Mouse (Mus musculus) left cerebral cortex, adult 2 months (tissue): ENCODE measurements around the gene Lbh. TPM values are rescaled to one million over a fixed set of nuclear protein-coding genes. Genes with fewer than 3 reads are reported as not detected.

Source experiments
- DNase-seq, 2 experiments: peaks; one replicate each; pipeline ENCODE4 v3.0.0; 2021 to 2022; ENCODE audit warnings: low spot score in 2 of 2, mixed read lengths in 1 of 2; ENCODE audit errors: extremely low spot score in 1 of 2
- H3K27ac ChIP-seq: fragments of 200-600 bp; 2 replicates; pipeline ENCODE4 v1.8.1; 2022
- H3K4me3 ChIP-seq: fragments of 200-600 bp; 2 replicates; pipeline ENCODE4 v1.8.1; 2022
- CTCF ChIP-seq: fragments of 200-600 bp; IDR thresholded peaks from 2 replicates; pipeline ENCODE4 v1.8.1; 2022; ENCODE audit warnings: antibody characterized with exemption, mild to moderate bottlenecking, moderate library complexity
- intact Hi-C: fragments of 180-260 bp; cut with DNase I; formaldehyde crosslinking; loops from one replicate; pipeline ENCODE4 v1.15.1; 2025
- long read RNA-seq, 2 experiments: library from polyadenylated mRNA; stranded (forward); transcript quantifications; one replicate each; pipeline ENCODE4 v2.0.0; 2021; ENCODE audit warnings: borderline mapping rate in 2 of 2
- total RNA-seq, 2 experiments: library from RNA; stranded (reverse); gene quantifications; 2 replicates each; pipeline ENCODE4 v1.2.3; 2021

Gene Lbh
- total RNA-seq: 10 to 100 TPM; 37.5 to 37.8 TPM
- long read RNA-seq, experiment 1, partial matches to known transcripts: 0 of 3 reads
- long read RNA-seq, experiment 1, other reads (novel, unspliced or antisense): 3 of 3 reads
- long read RNA-seq, experiment 2, partial matches to known transcripts: 0 of 4 reads
- long read RNA-seq, experiment 2, other reads (novel, unspliced or antisense): 4 of 4 reads

DNA sequence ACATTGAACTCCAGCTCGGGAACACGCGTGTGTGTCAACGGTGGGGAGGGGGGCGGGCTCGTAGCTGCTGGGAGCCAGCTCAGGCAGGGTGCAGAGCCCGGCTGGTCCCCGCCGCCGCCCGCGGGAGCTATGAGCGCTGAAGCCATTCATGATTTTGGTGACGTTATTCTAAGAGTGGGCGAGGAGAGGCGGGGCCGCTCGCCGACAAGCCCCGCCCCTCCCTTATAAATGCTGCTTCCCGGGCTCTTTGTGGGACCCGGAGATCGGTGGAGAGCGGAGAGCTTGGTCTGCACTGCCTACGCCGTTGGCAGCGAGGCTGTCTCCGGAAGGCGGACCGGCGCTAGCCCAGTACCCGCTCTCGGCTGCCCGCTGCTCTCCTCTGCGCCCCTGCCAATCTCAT, at the start of gene Lbh:
TSS of gene Lbh (plus strand) at position 253 of the 400 bp plus-strand sequence.
- H3K27ac ChIP-seq: peak within 1 kb of the TSS; percentile 82
- peak; percentile 92 to 93 for DNase-seq
- H3K4me3 ChIP-seq: peak within 1 kb of the TSS; percentile 81
- no peak for TF ChIP-seq CTCF
- intact Hi-C loops: loop anchor here (1.0 to 5.0 kb wide), 4 partner anchors 74 to 189 kb away; partner anchors contain the start of gene Lclat1

DNA sequence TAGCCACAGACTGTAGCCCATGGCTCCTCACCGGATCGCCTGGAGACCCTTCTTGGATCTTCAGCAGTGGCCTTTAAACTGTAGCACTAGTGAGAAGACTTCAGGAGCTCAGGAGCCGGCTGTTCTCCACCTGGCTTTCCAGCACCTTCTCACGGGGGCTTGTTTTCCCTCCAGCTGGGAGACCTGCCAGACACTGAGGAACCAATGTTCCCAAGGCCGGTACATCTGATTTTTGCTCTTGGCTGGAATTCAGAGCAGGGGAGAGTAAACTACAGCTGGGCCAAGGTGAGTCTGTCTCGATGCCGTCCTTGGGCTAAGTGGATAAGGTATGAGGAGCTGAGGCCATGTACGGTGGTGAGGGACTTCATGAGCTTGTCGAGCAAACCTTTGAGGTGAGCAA, 39.1 kb upstream of the Lbh start:
- intact Hi-C loops: no loop called here
- no peak for DNase-seq
- TF ChIP-seq CTCF: no peak
- H3K4me3 ChIP-seq: no peak overlapping the region
- H3K27ac ChIP-seq: no peak overlapping the region

DNA sequence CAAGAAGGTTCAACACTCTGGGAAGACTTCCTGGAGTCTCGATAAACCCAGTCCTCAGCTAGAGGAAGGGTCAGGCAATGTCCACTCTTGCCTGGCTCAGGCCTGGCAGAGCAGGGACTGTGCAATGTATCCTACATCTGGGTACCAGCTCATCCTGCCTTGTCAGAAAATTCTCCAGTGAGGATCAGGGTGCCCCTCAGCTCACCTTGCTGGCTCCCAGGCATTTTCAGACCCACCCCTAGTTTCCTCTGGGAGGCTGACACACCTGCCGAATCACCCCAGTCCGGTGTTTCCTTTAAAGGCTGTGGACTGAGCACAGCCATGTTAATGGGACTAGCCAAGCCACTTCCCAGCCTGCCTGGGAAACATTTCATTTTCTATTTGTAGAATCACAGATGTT, 37.9 kb upstream of the Lbh start:
- no peak overlapping the region for H3K27ac ChIP-seq
- intact Hi-C loops: no loop called here
- H3K4me3 ChIP-seq: no peak overlapping the region
- TF ChIP-seq CTCF: no peak
- no peak for DNase-seq

DNA sequence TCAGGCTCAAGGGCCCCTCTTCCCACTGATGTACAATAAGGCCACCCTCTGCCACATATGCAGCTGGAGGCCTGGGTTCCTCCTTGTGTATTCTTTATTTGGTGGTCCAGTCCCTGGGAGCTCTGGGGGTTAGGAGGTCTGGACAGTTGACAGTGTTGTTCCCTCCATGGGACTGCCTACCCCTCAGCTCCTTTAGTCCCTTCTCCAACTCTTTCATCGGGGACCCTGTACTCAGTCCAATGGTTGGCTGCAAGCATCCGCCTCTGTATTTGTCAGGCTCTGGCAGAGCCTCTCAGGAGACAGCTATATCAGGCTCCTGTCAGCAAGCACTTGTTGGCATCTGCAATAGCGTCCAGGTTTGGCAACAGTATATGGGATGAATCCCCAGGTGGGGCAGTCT, 37.1 kb upstream of the Lbh start:
- Histone ChIP-seq H3K27ac (no peak overlapping the region), H3K4me3 (no peak overlapping the region)
- DNase-seq: no peak
- no peak for TF ChIP-seq CTCF
- intact Hi-C loops: loop anchor here (1.0 kb wide), 1 partner anchor 16 kb away; no protein-coding TSS in a partner anchor

DNA sequence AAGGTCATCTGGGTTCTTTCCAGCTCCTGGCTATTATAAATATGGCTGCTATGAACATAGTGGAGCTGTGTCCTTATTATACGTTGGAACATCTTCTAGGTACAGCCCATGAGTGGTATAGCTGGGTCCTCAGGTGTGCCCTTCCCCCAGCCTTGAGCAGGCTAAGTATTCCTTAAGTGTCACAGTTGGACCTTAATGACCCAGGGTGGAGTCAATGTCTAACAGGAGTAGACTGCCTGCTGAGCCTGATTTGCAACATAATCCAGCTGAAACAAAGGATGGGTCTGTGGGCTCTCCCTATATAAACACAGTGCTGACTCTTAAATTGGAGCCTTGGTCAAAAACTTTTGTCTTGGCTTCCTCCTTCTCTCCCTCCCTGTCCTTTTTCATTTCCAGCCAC, 36.3 kb upstream of the Lbh start:
- intact Hi-C loops: loop anchor here (1.0 kb wide), 1 partner anchor 15 kb away; no protein-coding TSS in a partner anchor
- Histone ChIP-seq H3K4me3 (no peak overlapping the region), H3K27ac (no peak overlapping the region)
- DNase-seq: no peak
- TF ChIP-seq CTCF: no peak

DNA sequence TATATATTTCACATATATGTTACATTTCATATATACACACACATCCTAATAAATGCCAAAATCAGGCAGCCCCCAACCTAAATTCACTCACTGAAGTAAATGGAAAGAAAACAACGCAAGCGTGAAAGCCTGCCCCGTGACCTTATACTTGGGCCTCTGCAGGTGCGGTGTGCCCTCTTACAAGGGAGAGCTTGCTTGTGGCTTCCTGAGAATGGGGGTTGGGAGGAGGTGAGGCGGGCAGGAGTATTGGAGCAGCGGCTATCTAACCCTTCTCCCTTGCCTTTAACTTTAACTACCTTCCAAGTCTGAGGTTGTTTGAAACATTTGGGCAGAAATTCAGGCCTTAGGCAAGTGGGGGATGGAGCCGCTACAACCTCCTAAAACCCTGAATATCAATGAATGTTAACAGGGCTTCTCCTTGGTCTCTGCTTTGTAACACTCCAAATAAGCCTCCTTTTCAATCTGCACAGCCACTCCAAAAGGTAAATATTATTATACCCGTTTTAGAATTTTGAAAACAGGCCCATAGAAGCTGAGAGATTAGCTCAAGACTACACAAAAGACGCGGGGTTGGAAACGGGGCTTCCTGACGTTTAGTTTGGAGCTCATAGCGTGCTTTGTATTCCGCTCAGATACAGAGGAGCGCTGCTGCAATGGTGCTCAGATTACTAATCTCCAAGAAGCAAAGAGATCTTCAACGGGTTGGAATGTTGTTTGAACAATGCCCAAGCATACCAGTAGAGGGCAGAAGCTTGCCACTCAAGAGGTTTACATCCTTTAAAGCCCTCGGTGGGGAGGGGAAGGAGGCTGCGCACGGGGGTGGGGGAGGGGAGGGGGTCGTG, 28.3 kb upstream of the Lbh start:
- no peak overlapping the region for H3K27ac ChIP-seq
- DNase-seq: peak; percentile 72 to 77
- intact Hi-C loops: loop anchor here (1.0 to 10.0 kb wide), 4 partner anchors 31 to 855 kb away; no protein-coding TSS in a partner anchor
- peak; percentile 74 for TF ChIP-seq CTCF
- H3K4me3 ChIP-seq: no peak overlapping the region

DNA sequence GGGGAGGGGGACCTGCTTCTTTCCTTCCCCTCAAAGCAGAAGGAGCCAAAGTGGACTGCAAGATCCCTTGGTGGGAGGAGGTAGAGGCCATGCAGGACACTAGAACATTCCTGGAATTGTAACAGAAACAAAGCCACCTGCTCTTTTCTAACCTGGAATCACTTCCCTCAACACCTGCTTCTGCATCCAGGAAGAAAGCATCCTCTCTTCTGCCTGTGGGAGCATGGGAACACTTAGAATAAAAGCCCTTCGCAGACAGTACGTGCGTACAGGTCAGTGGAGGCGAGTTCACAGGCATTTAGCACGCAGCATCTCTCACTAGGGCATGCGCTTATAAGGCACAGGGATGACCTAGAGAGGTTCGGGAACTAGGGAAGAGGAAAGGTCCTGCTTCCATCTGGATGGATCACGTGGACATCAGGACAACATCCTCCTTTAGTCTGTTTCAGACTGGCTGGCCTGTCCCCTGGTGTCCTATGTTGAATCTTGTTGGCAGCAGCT, 27.7 kb upstream of the Lbh start:
- H3K27ac ChIP-seq: no peak overlapping the region
- H3K4me3 ChIP-seq: no peak overlapping the region
- peak; percentile 0; the same call in 1 of the 2 replicates for TF ChIP-seq CTCF
- no peak for DNase-seq
- intact Hi-C loops: loop anchor here (1.0 to 10.0 kb wide), 4 partner anchors 32 to 854 kb away; no protein-coding TSS in a partner anchor

DNA sequence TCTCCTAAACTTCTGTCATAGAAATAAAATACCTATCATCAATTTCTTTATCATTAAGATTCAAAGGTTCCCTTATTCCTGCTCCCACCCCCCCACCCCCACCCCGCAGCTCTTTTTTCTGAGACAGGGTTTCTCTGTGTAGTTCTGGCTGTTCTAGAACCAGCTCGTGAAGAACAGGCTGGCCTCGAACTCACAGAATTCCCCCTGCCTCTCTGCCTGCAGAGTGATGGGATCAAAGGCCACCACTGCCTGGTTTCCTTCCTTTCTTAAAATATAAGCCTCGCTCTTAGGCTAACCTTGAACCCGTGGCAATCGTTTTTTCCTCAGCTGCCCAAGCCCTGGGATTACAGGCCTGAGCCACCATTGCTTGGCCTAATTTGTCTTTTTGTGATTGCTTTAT, 26.5 kb upstream of the Lbh start:
- no peak for DNase-seq
- intact Hi-C loops: loop anchor here (2.0 to 10.0 kb wide), 3 partner anchors 33 to 853 kb away; no protein-coding TSS in a partner anchor
- no peak for TF ChIP-seq CTCF
- Histone ChIP-seq H3K4me3 (no peak overlapping the region), H3K27ac (no peak overlapping the region)

DNA sequence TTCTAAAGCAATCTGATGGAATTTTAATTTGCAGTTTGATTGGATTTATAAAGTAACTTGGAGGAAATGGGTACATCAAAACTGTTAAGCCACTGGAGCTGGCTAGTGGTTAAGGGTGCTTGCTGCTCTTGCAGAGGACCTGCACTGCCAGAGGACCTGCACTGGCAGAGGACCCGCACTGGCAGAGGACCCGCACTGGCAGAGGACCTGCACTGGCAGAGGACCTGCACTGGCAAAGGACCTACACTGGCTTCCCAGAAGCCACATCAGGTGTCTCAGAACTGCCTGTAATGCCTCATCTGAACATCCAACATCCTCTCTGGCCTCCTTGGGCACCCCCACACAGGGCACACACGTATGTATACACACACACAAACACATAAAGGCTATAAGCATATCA, 22.6 kb upstream of the Lbh start:
- TF ChIP-seq CTCF: no peak
- intact Hi-C loops: loop anchor here (10.0 kb wide), 1 partner anchor 849 kb away; no protein-coding TSS in a partner anchor
- no peak overlapping the region for H3K4me3 ChIP-seq

DNA sequence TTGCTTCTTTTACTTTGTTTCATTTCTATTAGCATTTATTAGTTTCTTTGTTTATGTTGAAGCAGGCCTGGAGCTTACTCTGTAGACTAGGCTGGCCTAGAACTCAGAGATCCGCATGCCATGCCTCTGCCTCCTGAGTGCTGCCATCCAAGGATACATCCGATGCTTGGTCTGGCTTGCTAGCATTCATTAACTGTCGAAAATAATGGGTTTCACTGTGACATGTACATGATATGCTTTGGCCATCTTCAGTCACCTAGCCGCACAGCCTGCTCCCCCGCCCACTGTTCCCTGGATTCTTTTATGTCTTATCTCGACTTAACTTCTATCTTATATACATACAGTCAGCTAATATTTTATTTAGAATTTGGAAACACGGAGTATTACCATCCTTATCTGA, 21.0 kb upstream of the Lbh start:
- no peak for TF ChIP-seq CTCF
- intact Hi-C loops: loop anchor here (1.0 to 10.0 kb wide), 2 partner anchors 16 to 848 kb away; no protein-coding TSS in a partner anchor
- no peak for DNase-seq
- H3K27ac ChIP-seq: no peak overlapping the region
- no peak overlapping the region for H3K4me3 ChIP-seq

More for the DNA sequence above, 22.6 kb upstream of the Lbh start:
- no peak overlapping the region for H3K27ac ChIP-seq
- no peak for DNase-seq

DNA sequence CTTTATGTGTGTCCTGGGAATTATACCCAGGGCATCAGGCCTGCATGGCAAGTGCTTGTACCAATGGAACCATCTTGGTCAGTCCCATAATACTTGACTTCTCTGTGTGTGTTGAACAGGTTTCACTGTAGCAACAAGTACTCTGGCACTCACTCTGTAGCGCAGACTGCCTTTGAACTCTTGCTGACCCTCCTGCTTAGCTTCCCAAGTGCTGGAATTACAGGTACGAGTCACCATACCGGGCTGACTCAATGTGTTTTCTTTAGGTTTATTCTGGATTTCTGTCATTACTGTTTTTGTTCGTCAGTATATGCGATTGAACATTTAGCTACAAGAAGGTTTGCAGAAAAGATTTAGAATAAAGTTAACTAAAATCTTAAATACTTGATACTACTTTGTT, 20.1 kb upstream of the Lbh start:
- TF ChIP-seq CTCF: no peak

DNA sequence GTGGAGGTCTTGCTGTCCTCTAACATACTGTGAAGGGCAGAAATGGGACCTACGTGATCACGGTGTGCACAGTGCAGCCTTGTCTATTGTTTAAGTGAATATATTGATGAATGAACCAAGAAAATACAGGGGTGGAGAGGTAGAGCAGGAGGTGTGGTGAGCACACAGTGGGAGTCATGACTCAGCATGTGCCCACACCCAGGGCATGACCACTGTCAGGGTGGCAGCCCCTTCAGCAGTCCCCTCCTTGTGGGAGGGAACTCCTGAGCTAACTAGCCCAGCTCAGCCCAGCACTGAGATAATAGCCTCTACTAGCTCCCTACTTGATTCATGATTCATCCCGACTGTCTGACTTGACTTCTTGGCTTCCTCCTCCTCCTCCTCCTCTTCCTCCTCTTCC, 19.3 kb upstream of the Lbh start:
- H3K27ac ChIP-seq: no peak overlapping the region
- intact Hi-C loops: loop anchor here (10.0 kb wide), 1 partner anchor 846 kb away; no protein-coding TSS in a partner anchor
- TF ChIP-seq CTCF: no peak
- H3K4me3 ChIP-seq: no peak overlapping the region
- DNase-seq: no peak

More for the DNA sequence above, 20.1 kb upstream of the Lbh start:
- Histone ChIP-seq H3K4me3 (no peak overlapping the region), H3K27ac (no peak overlapping the region)
- intact Hi-C loops: loop anchor here (1.0 to 10.0 kb wide), 2 partner anchors 17 to 847 kb away; no protein-coding TSS in a partner anchor
- no peak for DNase-seq
